Comparison of ENCODE assay signal across 8 mouse cellular contexts in genomic region chr2:130449794-130450433, GRCm38 (mm10). TPM values are rescaled to one million over a fixed set of nuclear protein-coding genes. Genes with fewer than 3 reads are reported as not detected.
DNase-seq lines count a peak whose midpoint lies in the region; ATAC-seq lines count a peak whose summit lies in the region.

Gene Ptpra (plus strand): TSS chr2:130450278.

- peak within 1 kb of the TSS; percentile 91 for H3K4me3 ChIP-seq in hindbrain, embryonic 11.5 days (ENCODE audit: low read depth, low read length)

- no peaks in the 10 kb centered on the region for H3K9me3 ChIP-seq in hindbrain, embryonic 11.5 days (ENCODE audit: control insufficient read depth, low read length)

- peak within 1 kb of the TSS; percentile 88 for H3K9ac ChIP-seq in hindbrain, embryonic 11.5 days (ENCODE audit: low read depth, low read length)

- peak within 1 kb of the TSS; percentile 82 for H3K4me2 ChIP-seq in hindbrain, embryonic 11.5 days (replicated peaks; ENCODE audit: low read depth, low read length)

- DNase-seq in MN1 (ENCODE audit: low spot score): peak; percentile 88
- DNase-seq in cerebellum, adult 9-10 months: peak; percentile 88
- peak; percentile 76 to 92 for DNase-seq in frontal cortex, adult 2 months (ENCODE audit: extremely low spot score in 1 of 2, low spot score in 1 of 2)
- DNase-seq in hindbrain, embryonic 11.5 days (ENCODE audit: low spot score): peak; percentile 91
- peak; percentile 92 for DNase-seq in layer of hippocampus, postnatal 14 days (ENCODE audit: low spot score in 2 of 2)
- peak; percentile 91 for DNase-seq in lung, postnatal 14 days
- peak; percentile 71 for DNase-seq in retina, adult 2 months (ENCODE audit: low read depth, low spot score)
- peak; percentile 92 to 93 for DNase-seq in thymus, postnatal 36 days

- no peaks in the 10 kb centered on the region for H3K36me3 ChIP-seq in hindbrain, embryonic 11.5 days (ENCODE audit: control insufficient read depth, insufficient read depth, low read length)

- 0% methylated on average over 31 of the region's 50 CpGs for WGBS in hindbrain, embryonic 11.5 days

- H3K4me1 ChIP-seq in hindbrain, embryonic 11.5 days (replicated peaks; ENCODE audit: control insufficient read depth, insufficient read depth, low read length): 0 out of 2 replicates have a peak, but pooled peaks cover 2% of the 10 kb centered on the region

- peak within 1 kb of the TSS; percentile 77 for H3K27ac ChIP-seq in hindbrain, embryonic 11.5 days (ENCODE audit: low read depth, low read length)

- peak; percentile 98 for ATAC-seq in hindbrain, embryonic 11.5 days (ENCODE audit: low FRiP score)

- H3K27me3 ChIP-seq in hindbrain, embryonic 11.5 days (ENCODE audit: control insufficient read depth, insufficient read depth, low read length): peaks cover 2% of the 10 kb centered on the region; the same call in 1 of the 2 replicates

RNA-seq across cellular contexts. Expression of gene Ptpra, which starts in this region (rescaled TPM):
- 143 and 161 TPM in 2 replicates for polyA plus RNA-seq in frontal cortex, adult 2 months (2012; rRNA removed)
- 102 TPM in 2 replicates for polyA plus RNA-seq in hindbrain, embryonic 11.5 days (2014; fragmentation: Nextera tagmentation; extraction: Ambion mirVana)
- 100 to 1,000 TPM; 307 to 312 TPM for total RNA-seq in layer of hippocampus, postnatal 14 days (2021)

Comparison
In these comparisons a context has a peak if more than half of its experiments do, and no peak if none do; other contexts are left out.
1. Peak in every context shown above with its lines: DNase-seq, ATAC-seq, H3K4me3 ChIP-seq and H3K27ac ChIP-seq.